Mouse (Mus musculus): ENCODE measurements around the gene Eprs. TPM values are rescaled to one million over a fixed set of nuclear protein-coding genes. Genes with fewer than 3 reads are reported as not detected.

The Eprs gene
- polyA plus RNA-seq, 1 experiment: 5.0 TPM

DNA sequence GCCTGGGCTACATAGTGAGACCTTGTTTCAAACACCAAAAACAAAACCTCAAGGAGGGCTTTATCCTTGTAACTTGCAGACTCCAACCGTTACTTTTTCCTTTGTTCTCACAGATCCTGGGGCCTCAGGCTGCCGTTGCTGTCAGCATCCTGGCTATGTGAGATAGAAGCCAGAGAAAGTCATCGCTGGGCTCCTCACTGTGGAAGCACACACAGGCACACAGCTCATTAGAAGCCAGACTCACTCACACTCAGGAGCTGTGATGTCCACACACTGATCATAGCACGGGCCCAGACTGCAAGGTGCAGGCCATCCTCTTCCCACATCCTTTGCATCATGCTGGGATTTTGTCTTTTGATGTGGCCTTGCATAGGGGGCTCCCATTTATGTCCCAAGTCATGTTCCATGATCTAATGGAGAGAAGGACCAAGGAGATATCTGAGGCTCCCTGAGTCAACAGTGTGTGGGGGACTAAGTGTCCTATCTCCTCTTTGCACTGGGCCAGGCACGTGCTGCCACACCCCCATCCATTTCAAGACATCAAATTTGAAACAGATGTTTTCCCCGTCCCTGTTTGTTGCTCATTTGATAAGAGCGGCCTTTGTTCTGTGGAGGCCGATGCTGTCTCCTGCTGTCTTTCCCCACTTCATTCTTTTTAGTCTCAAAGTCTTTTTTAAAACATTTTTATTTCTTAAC, 109.3 kb downstream of the Eprs start:
- WGBS: 76% methylated on average over 8 of the region's 8 CpGs
- Histone ChIP-seq H3K4me1 (ENCODE audit: control insufficient read depth, insufficient read depth, insufficient read length) (no peaks in the 10 kb centered on the region), H3K27me3 (ENCODE audit: control insufficient read depth, insufficient read depth, low read length) (no peaks in the 10 kb centered on the region), H3K4me3 (ENCODE audit: extremely low read depth, insufficient read depth, insufficient read length) (no peak overlapping the region), H3K36me3 (ENCODE audit: control insufficient read depth, insufficient read depth, low read length) (no peaks in the 10 kb centered on the region), H3K27ac (ENCODE audit: insufficient read depth, low read length) (no peak overlapping the region; the same call in 1 of the 2 replicates)
- DNase-seq (ENCODE audit: low read depth in 1 of 2, low spot score in 2 of 2): no peak
- TF ChIP-seq POLR2A (IDR thresholded peaks at IDR 0.05; ENCODE audit: low read depth, low read length): no peak
- no peak for TF ChIP-seq CTCF (IDR thresholded peaks at IDR 0.05; ENCODE audit: extremely low read depth, insufficient read depth, insufficient read length, insufficient replicate concordance)

DNA sequence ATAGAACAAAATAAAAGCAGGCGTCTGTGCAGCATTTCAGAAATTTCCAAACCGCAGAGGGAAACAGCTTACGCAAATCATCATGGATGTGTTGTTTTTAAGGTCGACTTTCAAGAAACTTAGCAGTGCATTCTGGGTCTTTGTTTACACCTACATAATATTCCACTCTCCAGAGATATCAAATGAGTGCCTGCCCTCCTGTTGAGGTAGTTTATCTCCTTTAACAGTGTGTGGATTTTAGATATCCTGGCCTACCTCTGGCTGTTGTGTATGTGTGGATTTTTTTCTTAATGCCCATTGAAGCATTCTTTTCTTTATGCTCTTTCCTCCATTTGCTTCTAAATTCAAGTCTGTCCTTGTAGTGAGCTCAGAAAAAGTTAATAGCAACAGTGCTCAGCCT, 109.9 kb downstream of the Eprs start:
- no peaks in the 10 kb centered on the region for H3K4me1 ChIP-seq (ENCODE audit: control insufficient read depth, insufficient read depth, insufficient read length)
- no peaks in the 10 kb centered on the region for H3K36me3 ChIP-seq (ENCODE audit: control insufficient read depth, insufficient read depth, low read length)
- TF ChIP-seq POLR2A (IDR thresholded peaks at IDR 0.05; ENCODE audit: low read depth, low read length) (no peak), CTCF (IDR thresholded peaks at IDR 0.05; ENCODE audit: extremely low read depth, insufficient read depth, insufficient read length, insufficient replicate concordance) (no peak)
- no peak overlapping the region for H3K27ac ChIP-seq (ENCODE audit: insufficient read depth, low read length)
- no peak overlapping the region for H3K4me3 ChIP-seq (ENCODE audit: extremely low read depth, insufficient read depth, insufficient read length)
- 88% methylated on average over 4 of the region's 4 CpGs for WGBS
- H3K27me3 ChIP-seq (ENCODE audit: control insufficient read depth, insufficient read depth, low read length): no peaks in the 10 kb centered on the region
- no peak for DNase-seq (ENCODE audit: low read depth in 1 of 2, low spot score in 2 of 2)

DNA sequence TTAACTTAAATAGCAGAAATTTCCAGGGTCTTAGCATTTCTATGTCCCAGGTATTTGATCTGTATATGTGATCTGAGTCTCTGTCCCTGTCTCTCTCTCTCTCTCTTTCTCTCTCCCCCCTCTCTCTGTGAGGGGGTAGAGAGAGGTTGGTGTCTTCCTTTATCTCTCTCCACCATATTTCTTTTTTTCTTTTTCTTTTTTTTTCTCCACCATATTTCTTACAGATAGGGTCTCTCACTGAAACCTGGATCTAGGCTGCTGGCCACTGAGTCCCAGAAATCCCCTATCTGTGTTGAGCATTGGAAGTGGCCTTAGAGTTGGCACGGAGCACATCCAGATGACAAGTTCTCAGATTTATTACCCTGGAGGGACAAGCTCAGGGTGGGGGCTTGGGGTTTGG, 110.6 kb downstream of the Eprs start:
- TF ChIP-seq CTCF (IDR thresholded peaks at IDR 0.05; ENCODE audit: extremely low read depth, insufficient read depth, insufficient read length, insufficient replicate concordance) (no peak), POLR2A (IDR thresholded peaks at IDR 0.05; ENCODE audit: low read depth, low read length) (no peak)
- H3K27me3 ChIP-seq (ENCODE audit: control insufficient read depth, insufficient read depth, low read length): no peaks in the 10 kb centered on the region
- no peaks in the 10 kb centered on the region for H3K36me3 ChIP-seq (ENCODE audit: control insufficient read depth, insufficient read depth, low read length)
- 64% methylated on average over 1 of the region's 1 CpGs for WGBS
- H3K27ac ChIP-seq (ENCODE audit: insufficient read depth, low read length): no peak overlapping the region
- H3K4me3 ChIP-seq (ENCODE audit: extremely low read depth, insufficient read depth, insufficient read length): no peak overlapping the region
- no peaks in the 10 kb centered on the region for H3K4me1 ChIP-seq (ENCODE audit: control insufficient read depth, insufficient read depth, insufficient read length)
- DNase-seq (ENCODE audit: low read depth in 1 of 2, low spot score in 2 of 2): no peak

Other genes starting within 250 kb of the Eprs start
- 15.9 and 17.1 TPM in 2 replicates for gene Rab3gap2, start 158.9 kb upstream of the Eprs start, polyA plus RNA-seq (2012; rRNA removed)
- 11.6 and 13.2 TPM in 2 replicates for gene Iars2, start 33.6 kb upstream of the Eprs start, polyA plus RNA-seq (2012; rRNA removed)
- 13.6 and 16.4 TPM in 2 replicates for gene Bpnt1, start 30.9 kb upstream of the Eprs start, polyA plus RNA-seq (2012; rRNA removed)
- gene Slc30a10, start 91.8 kb downstream of the Eprs start, polyA plus RNA-seq (2012; rRNA removed): 0.28 and 0.45 TPM in 2 replicates

Measured in spleen, adult 2 months (tissue).